Comparison of ENCODE assay signal across 24 mouse cellular contexts in the genomic region with DNA sequence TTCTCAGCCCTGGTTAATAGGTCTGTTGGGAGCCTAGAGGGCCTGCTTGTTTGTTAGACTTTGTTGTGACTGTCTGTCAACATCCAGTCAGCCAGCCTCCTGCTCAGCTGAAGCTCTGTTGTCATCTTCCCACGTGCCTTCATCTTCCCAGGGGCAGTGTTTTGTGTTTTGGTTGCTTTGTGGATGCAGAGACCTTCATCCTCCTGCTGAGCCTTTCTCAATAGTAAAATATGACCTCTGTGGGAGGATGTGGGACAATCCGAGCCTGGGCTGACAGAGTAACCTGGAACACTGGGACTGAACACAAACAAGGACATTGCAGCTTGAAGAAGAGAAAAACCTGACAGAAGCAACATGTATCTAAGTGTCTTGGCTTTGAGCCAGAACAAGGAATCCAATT.
DNase-seq lines count a peak whose midpoint lies in the region; ATAC-seq and TF ChIP-seq lines count a peak whose summit lies in the region.
"Had no signal": no experiment of that assay in that cellular context is flagged by ENCODE, and none has a peak within 500 bp of the region (broad histone marks: within the 10 kb centered on the region; RNA-seq: fewer than 3 reads in every experiment).

No protein-coding gene starts in this region.

- H3K4me1 ChIP-seq in liver, postnatal 0 days (ENCODE audit: insufficient read depth) = peaks cover 13% of the 10 kb centered on the region
- H3K4me1 ChIP-seq: kidney, embryonic 15.5 days; liver, embryonic 13.5 days; lung, embryonic 15.5 days; megakaryocyte, embryonic 14.5 days; midbrain, embryonic 13.5 days had no signal

- no peak for TF ChIP-seq EP300 in liver, postnatal 0 days (IDR thresholded peaks at IDR 0.05; ENCODE audit: low read depth)

- H3K9ac ChIP-seq in liver, postnatal 0 days (replicated peaks) = no peak overlapping the region
- H3K9ac ChIP-seq: kidney, embryonic 15.5 days; limb, embryonic 13.5 days; liver, embryonic 13.5 days; lung, embryonic 15.5 days; midbrain, embryonic 13.5 days had no signal

- DNase-seq in adrenal gland, adult 8-10 months = peak; percentile 24
- no peak for DNase-seq in adrenal gland, adult 18-20 months (ENCODE audit: low spot score in 2 of 2)
- DNase-seq in liver, postnatal 0 days = no peak
- DNase-seq in liver = no peak
- peak; percentile 10 for DNase-seq in ovary, adult 18-20 months (ENCODE audit: low spot score)
- no peak for DNase-seq in ovary, postnatal 10 days (ENCODE audit: low spot score)
- peak; percentile 13 to 20 for DNase-seq in lung, postnatal 4 days
- DNase-seq in layer of hippocampus, postnatal 25 days (ENCODE audit: extremely low spot score in 1 of 2, low spot score in 1 of 2) = no peak
- DNase-seq: cerebellum, adult 8-10 months; cerebellum, postnatal 25 days; gastrocnemius, postnatal 10 days; kidney, adult 18-20 months; kidney, postnatal 25 days; liver, embryonic 13.5 days; right cerebral cortex, postnatal 25 days; spleen, adult 18-20 months; thymus, postnatal 14 days had no signal

- H3K27me3 ChIP-seq in liver, postnatal 0 days (ENCODE audit: insufficient read depth, low read length) = no peaks in the 10 kb centered on the region
- H3K27me3 ChIP-seq: kidney, embryonic 15.5 days; limb, embryonic 13.5 days; liver, embryonic 13.5 days; lung, embryonic 15.5 days; midbrain, embryonic 13.5 days had no signal

- no peak overlapping the region for H3K4me3 ChIP-seq in liver, postnatal 0 days (ENCODE audit: low read depth, low read length)
- H3K4me3 ChIP-seq: kidney, embryonic 15.5 days; limb, embryonic 13.5 days; liver, embryonic 13.5 days; lung, embryonic 15.5 days; megakaryocyte, embryonic 14.5 days; midbrain, embryonic 13.5 days had no signal

- H3K36me3 ChIP-seq in liver, postnatal 0 days (replicated peaks; ENCODE audit: insufficient read depth, low read length) = no peaks in the 10 kb centered on the region
- H3K36me3 ChIP-seq: G1E; kidney, embryonic 15.5 days; limb, embryonic 13.5 days; liver, embryonic 13.5 days; lung, embryonic 15.5 days; midbrain, embryonic 13.5 days had no signal

- no peak overlapping the region for H3K4me2 ChIP-seq in liver, postnatal 0 days (ENCODE audit: low read depth, low read length)
- H3K4me2 ChIP-seq: kidney, embryonic 15.5 days; limb, embryonic 13.5 days; liver, embryonic 13.5 days; lung, embryonic 15.5 days; midbrain, embryonic 13.5 days had no signal

- ATAC-seq in liver, postnatal 0 days = peak; percentile 72
- ATAC-seq: hindbrain, embryonic 16.5 days; midbrain, embryonic 13.5 days had no signal

- no peaks in the 10 kb centered on the region for H3K9me3 ChIP-seq in liver, postnatal 0 days (ENCODE audit: low read length)
- H3K9me3 ChIP-seq: G1E; kidney, embryonic 15.5 days; limb, embryonic 13.5 days; liver, embryonic 13.5 days; lung, embryonic 15.5 days; megakaryocyte, embryonic 14.5 days; midbrain, embryonic 13.5 days had no signal

- H3K27ac ChIP-seq in liver, postnatal 0 days (ENCODE audit: low read depth) = peak overlapping the region; percentile 16; the same call in 1 of the 2 replicates
- H3K27ac ChIP-seq: kidney, embryonic 15.5 days; limb, embryonic 13.5 days; liver, embryonic 13.5 days; lung, embryonic 15.5 days; midbrain, embryonic 13.5 days had no signal

- TF ChIP-seq CTCF in liver, postnatal 0 days (IDR thresholded peaks at IDR 0.05; ENCODE audit: low read depth) = no peak

- WGBS in liver, postnatal 0 days (ENCODE audit: insufficient replicate concordance) = 48% methylated on average over 2 of the region's 2 CpGs

Comparison
In these comparisons a context has a peak if more than half of its experiments do, and no peak if none do; other contexts are left out.
1. DNase-seq: peak in adrenal gland, adult 8-10 months (single experiment), ovary, adult 18-20 months (single experiment) and lung, postnatal 4 days (2 of 2); none in adrenal gland, adult 18-20 months (0 of 2), liver, postnatal 0 days (single experiment), liver (single experiment), ovary, postnatal 10 days (single experiment) and layer of hippocampus, postnatal 25 days (0 of 2).